Mouse (Mus musculus): ENCODE data around the gene Nckap1. TPM values are rescaled to one million over a fixed set of nuclear protein-coding genes. Genes with fewer than 3 reads are reported as not detected.

Nckap1 gene
- polyA plus RNA-seq (2014; fragmentation: Illumina TruSeq; extraction: RNeasy Lipid Tissue Mini Kit (QIAGEN cat#74804); ENCODE audit: low read depth, low replicate concordance): 96.1 TPM

DNA sequence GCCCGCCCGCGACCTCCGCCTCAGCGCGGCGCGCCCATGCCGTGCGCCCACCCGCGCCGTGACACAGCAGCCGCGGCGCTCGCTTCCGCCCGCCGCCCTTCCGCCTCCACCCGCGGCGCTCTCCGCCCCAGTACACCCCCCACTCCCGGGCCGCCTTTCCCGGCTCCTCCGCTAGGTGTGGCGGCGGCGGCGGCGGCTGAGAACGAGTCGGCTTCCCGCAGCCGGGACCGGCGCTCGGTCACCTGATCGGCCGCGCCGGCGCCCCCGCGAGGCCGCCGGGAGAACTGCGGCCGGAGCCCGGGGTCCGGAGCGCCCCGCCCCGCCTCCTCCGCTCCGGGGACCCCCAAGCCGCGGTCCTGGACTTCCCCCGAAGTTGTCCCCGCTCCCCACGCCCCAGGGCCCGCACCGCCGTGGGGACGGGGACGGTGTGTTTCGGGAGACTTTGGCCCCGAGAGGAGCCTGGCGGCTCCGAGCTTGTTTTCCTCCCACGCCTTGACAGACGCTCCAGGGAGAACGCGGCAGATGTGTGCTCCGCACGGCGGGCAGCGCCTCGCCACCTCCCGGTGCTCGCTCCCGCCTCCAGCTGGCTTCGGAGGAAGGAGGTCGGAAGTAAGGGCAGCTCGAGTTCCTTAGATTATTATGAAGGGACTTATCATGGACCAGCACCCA, at the start of gene Nckap1:
TSS of gene Nckap1 (minus strand) at position 338 of the 669 bp plus-strand sequence.

DNA sequence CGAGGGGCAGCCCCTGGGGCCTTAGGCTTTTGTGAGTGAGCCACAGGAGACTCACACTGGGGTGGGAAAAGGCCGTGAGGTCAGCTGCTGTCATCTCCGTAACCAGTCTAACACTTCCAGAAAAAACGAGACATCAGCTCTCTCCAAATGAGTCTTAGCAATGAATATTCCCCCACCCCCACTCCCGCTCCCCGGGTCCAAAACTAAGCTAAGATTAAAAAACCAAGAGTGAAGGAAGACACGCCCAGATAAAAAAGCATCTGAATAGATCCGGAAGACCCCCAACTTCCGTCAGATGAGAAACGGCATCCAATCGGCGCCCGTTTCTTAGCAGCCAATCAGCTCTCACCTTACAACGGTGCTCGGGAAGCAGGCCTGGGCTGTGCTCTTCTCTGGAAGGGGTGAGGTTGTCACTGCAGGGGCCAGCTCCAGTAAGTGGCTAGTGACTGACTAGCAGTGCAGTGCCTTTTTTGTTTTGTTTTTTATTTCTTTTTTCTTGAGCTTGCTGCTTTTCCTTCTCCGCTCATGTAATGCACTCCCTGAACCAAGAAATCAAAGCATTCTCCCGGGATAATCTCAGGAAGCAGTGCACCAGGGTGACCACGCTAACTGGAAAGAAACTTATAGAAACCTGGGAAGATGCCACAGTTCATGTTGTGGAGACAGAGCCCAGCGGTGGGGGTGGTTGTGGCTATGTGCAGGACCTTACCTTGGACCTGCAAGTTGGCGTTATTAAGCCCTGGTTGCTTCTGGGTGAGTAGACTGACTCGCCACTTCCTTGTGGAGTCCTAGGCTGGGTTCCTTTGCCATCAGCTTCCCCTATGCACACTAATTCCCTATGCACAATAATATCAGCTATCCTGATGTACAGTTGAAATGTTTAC, 35.9 kb upstream of the Nckap1 start, which contains the start of the genes Dusp19 and Nup35:
TSS of gene Dusp19 (plus strand) at position 192 of the 884 bp plus-strand sequence.
TSS of gene Nup35 (plus strand) at position 383 of the 884 bp plus-strand sequence.

Other genes with a start within 250 kb of the Nckap1 start
- gene Frzb, start 133.8 kb downstream of the Nckap1 start, polyA plus RNA-seq (2014; fragmentation: Illumina TruSeq; extraction: RNeasy Lipid Tissue Mini Kit (QIAGEN cat#74804); ENCODE audit: low read depth, low replicate concordance): 0.77 TPM
- 15.3 TPM for gene Dusp19, start 35.7 kb upstream of the Nckap1 start, polyA plus RNA-seq (2014; fragmentation: Illumina TruSeq; extraction: RNeasy Lipid Tissue Mini Kit (QIAGEN cat#74804); ENCODE audit: low read depth, low replicate concordance)
- gene Nup35, start 35.9 kb upstream of the Nckap1 start, polyA plus RNA-seq (2014; fragmentation: Illumina TruSeq; extraction: RNeasy Lipid Tissue Mini Kit (QIAGEN cat#74804); ENCODE audit: low read depth, low replicate concordance): 16.0 TPM

All from adipose tissue, adult 10 weeks (tissue).